Mouse (Mus musculus): ENCODE measurements around the gene Vmn2r89. TPM values are rescaled to one million over a fixed set of nuclear protein-coding genes. Genes with fewer than 3 reads are reported as not detected.

Gene Vmn2r89
- total RNA-seq, 2 experiments from 2014 or later = not detected

Other genes starting within 250 kb of the Vmn2r89 start
- not detected for gene Ear14, start 248.5 kb upstream of the Vmn2r89 start, total RNA-seq (2021)
- 1 to 10 TPM; 3.2 to 3.4 TPM for gene Rnase2a, start 195.7 kb upstream of the Vmn2r89 start, total RNA-seq (2021)
- not detected for gene Gm7247, start 90.1 kb upstream of the Vmn2r89 start, total RNA-seq (2021)
- gene Vmn2r88, start 41.0 kb upstream of the Vmn2r89 start, total RNA-seq (2021) = not detected
- gene Gm5622, start 100.9 kb downstream of the Vmn2r89 start, total RNA-seq (2021) = not detected
- not detected for gene Gm17175, start 122.2 kb downstream of the Vmn2r89 start, total RNA-seq (2021)
- gene Gm17174, start 140.3 kb downstream of the Vmn2r89 start, total RNA-seq (2021) = not detected
- gene Gm17078, start 159.5 kb downstream of the Vmn2r89 start, total RNA-seq (2021) = not detected
- not detected for gene Gm4181, start 183.8 kb downstream of the Vmn2r89 start, total RNA-seq (2021)
- not detected for gene Gm17079, start 243.6 kb downstream of the Vmn2r89 start, total RNA-seq (2021)

All from gastrocnemius, adult 18-20 months (tissue).